Mouse (Mus musculus): ENCODE measurements around the gene Rap1gds1.

The Rap1gds1 gene

DNA sequence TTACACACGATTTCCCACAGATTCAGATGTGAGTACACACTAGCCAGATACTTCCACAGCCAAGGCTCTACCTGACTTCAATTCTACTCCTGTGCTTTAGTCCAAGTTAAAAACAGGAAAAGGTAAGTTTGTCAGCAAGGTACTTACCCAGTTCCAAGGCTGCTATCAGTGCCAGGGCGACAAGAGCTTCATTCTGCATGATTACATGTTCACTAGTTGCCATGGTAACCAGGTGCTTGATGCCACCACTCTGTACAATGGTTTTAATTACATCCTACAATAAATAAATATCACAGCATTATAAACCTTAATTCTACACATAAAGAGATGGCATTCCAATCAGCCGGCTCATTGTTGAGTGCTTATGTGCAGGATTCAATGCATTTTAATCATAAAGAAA, 129.5 kb downstream of the Rap1gds1 start:
- DNase-seq (ENCODE audit: low read depth, low spot score), result no peak

DNA sequence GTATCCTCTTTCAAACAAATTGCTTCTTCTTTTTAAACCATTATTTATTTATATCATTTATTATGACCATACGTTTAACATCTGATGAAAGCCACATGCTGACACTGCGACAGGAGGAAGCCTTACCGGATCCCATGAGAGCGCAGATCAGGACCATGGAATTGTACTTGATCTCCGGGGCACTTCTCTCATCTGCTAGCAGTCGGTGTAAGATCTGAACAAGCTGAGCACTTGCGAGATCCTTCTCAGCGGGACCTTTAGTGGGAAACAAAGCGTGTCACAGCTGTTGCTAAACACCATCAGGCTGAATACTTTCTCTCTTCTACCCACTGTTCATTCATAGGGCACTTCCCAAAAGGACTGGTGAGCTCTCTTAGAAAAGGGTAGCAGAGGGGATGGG, 133.4 kb downstream of the Rap1gds1 start:
- no peak for DNase-seq (ENCODE audit: low read depth, low spot score)

DNA sequence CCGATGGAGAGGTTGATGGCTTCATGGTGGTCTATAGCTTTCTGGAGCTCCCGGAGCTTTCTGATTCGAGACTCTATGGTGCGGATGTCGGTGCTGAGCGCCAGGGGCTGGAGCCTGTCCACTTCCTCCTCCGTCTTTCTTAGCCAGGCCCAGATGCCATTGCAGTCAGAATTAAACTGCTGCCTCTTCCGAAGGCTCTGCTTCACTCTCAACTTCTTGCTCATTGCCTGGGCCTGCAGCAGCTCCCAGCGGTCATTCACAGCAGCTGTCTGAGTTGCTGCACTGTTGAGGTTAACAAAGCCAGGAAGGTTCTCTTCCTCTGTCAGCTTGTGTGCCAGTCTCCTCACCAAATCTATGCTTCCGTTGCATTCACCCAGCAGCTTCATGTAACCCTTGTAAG, 137.8 kb downstream of the Rap1gds1 start:
- no peak for DNase-seq (ENCODE audit: low read depth, low spot score)

DNA sequence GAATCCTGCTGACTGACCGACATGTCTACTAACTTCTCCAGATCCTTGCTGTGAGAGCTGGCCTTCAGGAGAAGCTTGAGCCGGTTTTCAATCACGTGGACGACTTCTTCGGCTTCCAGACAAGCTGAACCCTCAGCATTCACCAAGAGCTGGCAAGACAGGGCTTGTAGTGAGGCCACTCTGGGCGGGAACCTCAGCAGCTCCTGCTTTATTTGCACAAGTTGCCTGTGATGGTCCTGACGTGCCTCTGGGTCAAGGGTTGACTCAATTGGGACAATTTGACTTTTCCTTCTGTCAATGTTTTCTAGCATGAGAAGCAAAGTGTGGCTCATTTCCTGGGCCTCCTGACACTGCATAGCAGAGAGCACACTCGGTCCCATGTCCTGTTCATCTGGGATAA, 138.2 kb downstream of the Rap1gds1 start:
- no peak for DNase-seq (ENCODE audit: low read depth, low spot score)

DNA sequence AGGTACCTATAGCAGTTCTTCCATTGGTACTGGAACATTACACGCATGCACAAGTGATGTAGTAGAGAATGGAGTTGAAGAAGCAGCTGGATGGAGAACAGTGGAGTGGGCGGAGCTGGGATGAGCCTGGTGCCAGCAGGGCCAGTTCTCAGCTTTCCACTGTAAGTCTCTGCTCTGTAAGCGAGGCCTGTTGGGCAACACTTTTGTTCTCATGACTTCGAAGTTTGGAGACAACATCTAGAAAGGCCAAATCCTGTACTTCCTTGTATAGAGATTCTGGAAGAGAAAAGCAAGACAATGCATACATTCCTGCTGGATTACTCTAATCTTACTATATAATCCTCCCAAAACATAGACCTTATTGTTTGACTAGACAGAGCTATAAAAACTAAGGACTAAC, 147.6 kb downstream of the Rap1gds1 start:
- DNase-seq (ENCODE audit: low read depth, low spot score), result no peak

DNA sequence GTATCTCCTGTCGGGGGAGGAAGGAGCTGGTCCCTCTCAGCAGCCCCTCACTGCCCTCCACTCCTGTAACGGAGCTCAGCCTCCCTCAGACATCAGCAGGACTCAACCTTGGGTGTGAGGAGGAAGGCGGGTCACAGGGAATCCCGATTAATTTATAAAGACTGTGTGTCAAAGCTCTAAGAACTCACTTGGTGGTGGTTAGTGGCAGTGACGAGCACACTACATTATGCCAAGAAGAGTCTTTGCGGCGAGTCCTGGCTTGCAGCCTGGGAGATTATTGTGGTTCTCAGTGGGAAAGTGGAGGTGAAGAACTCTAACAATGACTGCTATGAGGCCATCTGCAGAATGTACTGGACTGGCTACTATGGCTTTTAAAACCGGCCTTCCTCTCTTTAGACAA, 148.8 kb downstream of the Rap1gds1 start:
- DNase-seq (ENCODE audit: low read depth, low spot score), result no peak

DNA sequence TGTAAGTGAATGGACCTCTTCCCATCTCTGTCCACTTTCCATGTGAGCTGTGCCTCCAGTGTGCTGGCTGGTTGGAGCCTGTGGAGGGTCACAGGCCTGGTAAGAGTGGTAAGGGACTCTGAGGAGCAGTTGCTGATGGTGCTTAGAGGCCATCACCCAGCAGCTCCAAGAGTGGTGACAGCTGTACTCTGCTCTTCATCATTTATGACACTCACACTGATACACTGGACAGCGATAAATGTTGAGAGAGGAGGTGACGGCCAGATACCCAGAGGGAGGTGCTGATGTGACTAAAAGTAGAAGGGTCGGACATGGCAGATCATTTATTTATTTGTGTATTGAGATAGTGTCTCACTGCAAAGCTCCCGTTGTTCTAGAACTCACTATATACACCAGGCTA, 156.8 kb downstream of the Rap1gds1 start:
- no peak for DNase-seq (ENCODE audit: low read depth, low spot score)

DNA sequence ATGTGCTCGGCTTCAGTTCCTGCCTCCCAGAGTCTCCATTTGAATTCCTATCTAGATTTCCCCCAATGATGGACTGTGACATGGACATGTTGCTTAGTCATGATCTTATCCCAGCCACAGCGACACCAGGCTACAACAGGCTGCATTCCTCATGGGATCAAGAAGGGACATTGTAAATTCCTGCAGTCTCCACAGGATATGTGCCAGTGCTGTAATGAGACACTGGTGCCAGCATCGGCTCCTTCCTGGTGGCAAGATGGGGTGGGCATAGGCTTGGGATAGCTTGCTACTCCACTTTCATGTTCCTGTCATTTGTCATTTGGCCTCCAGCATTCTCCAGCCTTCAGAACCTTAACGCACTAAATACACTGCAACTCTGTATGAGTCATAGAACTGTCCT, 158.0 kb downstream of the Rap1gds1 start:
- peak; percentile 53 for DNase-seq (ENCODE audit: low read depth, low spot score)

DNA sequence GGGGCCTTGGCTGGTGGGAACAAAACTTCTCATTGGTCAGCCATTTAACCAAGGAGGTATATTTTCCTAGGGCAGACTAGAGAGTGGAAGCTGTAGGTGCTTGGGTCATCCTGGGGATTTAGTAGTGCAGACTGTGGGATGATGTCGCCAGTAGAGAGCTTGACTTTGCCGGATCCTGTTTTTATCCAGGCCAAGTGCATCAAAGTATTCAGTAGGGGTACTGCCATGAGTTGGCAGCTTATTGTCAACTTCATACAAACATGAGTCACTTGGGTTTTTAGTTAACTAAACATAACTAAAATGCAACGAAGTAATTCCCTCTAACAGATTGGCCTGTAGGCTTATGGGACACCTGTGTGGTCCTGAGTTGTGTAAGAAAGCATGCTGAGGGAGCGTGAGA, 158.4 kb downstream of the Rap1gds1 start:
- DNase-seq (ENCODE audit: low read depth, low spot score), result no peak

DNA sequence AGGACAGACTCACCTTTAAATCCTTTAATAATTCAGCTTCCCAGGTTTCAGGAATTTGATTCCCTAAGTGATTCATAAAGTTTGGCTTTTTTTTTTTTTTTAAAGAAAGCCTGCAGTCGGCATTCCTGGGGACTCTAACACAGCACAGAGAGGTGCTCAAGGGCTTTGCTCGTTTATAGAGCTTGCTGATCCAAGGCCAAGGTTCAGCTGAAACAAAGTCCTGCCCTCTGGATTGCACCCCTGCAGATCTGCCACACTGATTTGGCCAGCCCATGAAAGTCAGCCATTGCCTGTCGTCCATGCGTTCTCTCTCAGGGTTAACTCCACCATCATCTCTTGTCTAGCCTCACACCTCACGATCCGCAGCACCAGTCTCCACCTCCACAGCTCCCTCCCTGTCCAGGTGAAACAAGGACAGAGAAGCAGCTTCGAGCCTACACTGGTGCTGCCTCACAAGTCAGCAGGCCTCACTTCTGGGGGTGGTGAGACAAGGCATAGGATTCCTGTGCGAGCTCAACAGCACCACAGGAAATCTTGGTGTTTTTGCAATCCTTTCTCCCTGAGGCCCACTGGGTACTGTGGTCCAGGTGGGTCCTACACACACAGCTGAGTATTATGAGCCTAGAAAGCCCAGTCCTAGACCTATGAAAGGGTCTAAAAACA, 160.2 kb downstream of the Rap1gds1 start:
- DNase-seq (ENCODE audit: low read depth, low spot score), result no peak

DNA sequence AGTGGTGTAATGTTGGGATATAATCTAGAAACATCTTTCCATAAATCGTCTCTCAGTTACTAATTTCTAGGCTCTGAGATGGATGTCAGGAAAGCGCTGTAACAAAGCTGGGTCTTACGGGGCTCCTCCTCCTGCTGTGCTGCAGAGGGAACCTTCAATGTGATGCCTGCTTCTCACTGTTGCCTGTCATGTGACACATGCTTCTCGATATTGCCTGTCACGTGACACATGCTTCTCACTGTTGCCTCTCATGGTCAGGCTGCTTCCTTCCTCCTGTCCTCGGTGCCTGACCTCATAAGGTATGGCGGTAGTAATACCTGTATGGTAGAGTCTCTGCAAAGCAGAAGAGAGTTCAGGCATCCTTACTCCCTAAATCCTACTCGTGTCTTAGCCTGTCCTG, 162.5 kb downstream of the Rap1gds1 start:
- DNase-seq (ENCODE audit: low read depth, low spot score), result no peak

DNA sequence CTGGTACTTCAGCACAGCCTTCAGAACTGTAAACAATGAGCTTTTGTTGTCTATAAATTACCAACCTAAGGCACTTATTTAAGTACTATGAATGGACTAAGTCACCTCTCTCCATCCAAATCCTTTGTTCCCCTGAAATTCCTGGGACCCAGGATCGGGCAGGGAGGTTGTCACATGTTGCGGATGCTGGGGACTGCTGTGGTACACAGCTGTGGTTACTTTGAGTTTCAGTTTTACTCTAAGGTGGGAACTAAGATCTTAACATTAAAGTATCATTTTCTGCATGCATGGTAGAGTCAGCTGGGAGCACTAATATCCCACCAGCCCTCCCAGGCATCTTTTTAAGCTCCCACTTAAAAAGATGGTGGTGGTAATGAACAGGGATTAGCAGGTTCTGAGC, 165.7 kb downstream of the Rap1gds1 start:
- DNase-seq (ENCODE audit: low read depth, low spot score), result no peak

DNA sequence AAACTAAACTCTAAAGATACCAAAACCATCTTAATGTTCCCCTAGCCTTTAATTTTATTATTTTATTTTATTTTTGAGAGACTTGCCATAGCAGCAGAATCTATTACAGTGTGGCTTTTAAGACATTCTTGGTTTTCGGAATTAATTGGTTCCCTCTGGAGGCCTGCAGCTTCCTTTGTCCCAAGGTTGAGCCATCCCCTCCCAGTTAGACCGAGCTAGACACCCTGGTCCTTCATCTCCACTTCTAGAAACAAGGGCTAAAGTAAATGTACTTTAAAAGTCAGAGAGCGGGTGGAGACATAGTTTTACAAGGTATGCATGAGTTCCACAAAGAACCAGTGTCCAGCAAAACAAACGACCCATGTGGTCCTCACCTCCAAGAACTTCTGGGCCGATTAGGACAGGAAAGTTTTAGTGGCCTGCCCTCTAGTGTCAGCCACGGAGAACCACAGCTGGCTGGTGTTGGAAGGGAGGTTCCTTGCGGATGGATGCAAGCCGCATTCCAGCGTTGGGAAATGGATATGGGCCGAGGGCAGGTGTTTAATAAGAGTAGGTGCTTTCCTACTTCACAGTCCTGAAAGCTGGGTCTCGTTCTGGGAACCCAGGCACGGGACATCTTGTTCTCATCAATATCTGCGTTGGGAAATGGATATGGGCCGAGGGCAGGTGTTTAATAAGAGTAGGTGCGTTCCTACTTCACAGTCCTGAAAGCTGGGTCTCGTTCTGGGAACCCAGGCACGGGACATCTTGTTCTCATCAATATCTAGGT, 168.7 kb downstream of the Rap1gds1 start:
- DNase-seq (ENCODE audit: low read depth, low spot score), result peak; percentile 92

DNA sequence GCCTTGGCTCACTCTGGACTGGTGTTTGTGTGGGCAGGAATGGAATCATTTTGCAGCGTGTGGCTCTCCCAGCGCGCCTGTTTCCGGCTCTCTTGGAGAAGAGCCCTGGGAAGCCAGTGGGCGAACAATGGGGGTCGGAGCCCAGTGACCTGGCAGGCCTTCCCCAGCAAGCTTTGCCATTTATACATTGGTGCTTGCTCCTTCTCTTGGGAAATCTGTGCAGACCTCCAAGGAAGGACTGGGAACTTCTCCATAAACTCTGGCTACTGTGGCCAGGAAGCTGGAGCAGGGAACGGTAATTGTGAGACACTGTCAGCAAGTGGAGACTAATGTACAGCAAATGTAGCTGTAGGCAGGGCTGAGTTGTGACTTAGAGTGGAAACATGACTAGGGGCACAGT, 169.3 kb downstream of the Rap1gds1 start:
- peak; percentile 68 for DNase-seq (ENCODE audit: low read depth, low spot score)

DNA sequence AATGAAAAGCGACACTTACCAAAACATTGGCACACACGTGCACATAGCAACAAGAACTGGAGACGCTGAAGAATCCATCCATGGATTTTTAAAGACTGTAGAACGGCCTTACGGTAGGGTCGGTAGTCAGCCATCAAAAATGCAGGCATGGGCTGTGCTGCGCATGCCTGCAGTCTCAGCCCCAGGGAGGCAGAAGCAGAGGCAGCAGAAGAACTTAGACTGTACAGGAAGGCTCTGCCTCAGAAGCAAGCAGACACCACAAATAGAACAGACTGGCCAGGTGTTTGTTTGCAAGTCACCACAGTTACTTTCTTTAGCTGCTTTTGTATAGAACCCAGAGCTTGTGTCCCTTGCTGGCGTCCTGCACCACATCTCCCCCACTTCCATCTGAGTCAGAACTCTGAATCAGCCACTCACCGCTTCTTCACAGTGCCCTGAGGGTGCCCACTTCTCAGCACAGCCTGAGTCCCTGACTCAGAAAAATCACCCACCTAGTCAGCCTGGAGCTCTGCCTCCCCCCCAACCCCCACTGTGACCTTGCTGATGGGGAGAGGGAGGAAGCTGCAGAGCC, 174.3 kb downstream of the Rap1gds1 start:
- peak; percentile 82 for DNase-seq (ENCODE audit: low read depth, low spot score)

DNA sequence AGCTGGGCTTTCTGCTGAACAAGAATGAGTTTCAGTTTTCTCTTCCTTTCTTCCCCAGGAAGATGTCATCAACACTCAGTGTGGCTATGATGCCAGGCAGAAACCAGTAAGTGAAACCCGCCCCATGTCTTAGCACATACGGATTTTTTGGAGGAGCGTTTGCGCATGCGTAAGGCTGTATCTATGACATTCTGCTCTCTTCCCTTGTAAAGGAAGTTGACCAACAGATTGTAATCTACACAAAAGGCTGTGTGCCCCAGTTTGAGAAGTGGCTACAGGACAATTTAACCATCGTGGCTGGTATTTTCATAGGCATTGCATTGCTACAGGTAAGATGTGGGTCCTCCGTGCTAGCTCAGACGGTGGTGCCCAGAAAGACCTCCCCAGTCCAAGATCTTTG, 176.9 kb downstream of the Rap1gds1 start:
- DNase-seq (ENCODE audit: low read depth, low spot score), result no peak

DNA sequence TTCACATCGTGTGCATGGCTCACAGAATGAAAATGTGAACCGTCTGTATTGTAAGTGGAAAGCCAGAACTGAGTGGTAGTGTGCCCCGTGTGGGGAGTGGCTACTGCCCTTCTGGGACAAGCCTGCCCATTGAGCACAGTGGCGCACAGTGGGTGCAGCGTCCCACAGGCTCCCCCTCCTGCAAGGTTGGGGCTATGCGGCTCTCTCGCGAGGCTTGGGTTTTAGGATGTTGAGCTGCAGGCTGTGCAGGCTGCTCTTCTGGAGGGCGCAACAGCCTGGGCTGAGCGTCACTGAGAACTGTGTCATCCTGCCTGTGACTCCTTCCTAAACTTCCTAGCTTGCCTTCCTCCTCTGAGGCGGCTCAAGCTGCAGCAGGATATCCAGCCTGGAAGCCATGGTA, 177.5 kb downstream of the Rap1gds1 start:
- no peak for DNase-seq (ENCODE audit: low read depth, low spot score)

DNA sequence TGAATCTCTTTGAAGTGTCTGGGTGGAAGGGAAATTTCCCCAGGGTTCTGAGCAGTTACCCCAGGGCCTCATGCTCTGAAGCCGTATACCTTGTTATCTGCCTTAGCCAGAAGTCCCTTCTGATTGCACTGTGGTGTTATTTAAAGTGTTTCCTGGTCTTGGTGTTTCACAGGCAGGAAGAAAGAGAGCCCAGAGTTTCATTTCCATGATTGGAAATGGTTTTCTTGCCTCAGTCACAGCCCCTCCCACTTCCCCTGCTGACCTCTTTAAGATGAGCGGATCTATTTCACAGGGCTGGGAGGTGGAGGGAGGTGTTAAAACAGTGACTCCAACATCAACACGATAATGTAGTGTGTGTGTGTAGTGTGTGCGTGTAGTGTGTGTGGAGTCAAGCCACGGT, 181.5 kb downstream of the Rap1gds1 start:
- DNase-seq (ENCODE audit: low read depth, low spot score), result no peak

DNA sequence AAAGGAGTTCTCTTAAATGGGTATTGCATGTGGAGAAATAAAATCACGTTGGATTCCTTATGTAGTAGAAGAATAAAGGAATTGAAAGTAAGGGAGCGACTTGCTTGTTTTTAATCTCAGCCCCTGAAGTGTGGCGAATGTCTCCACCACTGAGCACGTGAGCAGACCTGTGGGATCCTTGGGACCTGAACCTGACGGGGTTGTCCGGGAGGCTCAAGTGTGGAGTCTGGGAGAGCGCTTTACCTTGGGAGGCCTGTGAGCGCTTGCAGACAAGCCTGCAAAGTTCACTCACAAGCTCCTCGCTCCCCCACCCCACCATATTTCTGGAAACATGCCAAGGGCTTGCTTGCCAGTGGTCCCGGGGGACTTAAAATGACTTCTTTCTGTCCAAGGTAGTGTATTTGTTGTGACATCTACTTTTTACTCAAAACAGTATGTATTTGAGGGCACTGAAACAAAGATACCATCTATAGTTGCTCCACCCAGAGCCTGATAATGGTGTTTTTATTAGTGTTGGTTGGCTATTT, 185.2 kb downstream of the Rap1gds1 start:
- DNase-seq (ENCODE audit: low read depth, low spot score), result no peak

DNA sequence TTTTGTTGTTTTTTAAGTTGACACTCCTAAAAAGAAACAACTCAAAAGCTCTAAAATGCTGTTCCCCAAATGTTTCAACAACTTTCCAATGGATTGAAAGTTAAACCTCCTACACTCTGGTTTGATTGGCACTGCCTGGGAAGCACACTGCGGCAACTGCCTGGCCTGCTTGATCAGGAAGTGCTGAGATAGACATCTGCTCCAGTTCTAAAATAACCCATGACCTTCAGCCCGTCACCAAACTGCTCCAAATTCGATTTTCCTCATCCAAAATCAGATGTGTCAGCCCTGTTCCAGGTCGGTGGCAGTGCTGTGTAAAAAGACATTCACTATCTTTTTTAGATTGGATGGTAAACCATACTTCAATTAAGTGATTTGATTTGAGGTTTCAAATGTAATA, 185.8 kb downstream of the Rap1gds1 start:
- no peak for DNase-seq (ENCODE audit: low read depth, low spot score)

DNA sequence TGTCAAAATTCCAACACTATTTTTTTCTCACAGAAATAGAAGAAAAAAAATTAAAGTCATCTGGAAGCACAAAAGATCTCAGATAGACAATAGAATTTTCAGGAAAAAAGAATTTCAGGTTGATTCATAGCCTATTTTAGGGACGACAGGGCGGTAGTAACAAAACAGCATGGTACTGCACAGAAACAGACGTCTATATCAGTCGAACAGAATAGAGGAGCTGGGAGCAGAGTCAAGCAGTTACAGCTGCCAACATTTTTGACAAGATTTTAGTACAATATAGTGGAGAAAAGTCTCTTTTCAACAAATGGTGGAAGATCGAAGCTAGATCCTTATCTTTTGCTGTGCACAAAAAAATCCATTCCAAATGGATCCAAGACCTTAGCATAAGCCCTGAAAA, 188.9 kb downstream of the Rap1gds1 start:
- DNase-seq (ENCODE audit: low read depth, low spot score), result no peak

DNA sequence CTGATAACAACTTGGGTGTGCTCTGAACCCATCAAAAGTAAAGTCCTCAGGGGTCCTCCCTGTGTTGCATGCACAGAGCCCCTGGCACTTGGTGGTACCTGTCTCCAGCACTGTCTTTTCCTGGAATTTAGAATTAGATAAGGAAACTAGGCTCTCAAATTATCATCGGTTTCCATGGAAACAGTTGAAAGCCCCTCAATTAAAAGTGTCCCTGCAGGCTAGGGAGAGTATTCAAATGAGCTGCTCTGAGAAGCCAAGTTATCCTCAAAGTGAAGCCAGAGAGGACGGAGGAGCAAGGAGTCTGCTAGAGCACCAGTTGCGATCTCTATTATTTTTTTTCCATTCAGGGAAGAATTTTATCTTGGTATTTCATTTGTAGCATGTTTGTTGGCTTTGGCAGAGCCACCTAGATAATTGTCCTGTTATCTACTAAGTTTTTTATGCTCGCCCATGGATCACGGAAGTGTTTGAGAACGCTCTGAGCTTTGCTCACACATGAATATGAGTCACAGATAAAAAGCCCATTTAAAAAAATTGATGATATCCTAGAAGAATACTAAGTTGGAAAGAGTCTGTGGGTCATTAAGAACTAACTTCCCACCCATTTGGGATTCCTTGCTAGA, 193.2 kb downstream of the Rap1gds1 start:
- DNase-seq (ENCODE audit: low read depth, low spot score), result no peak

All from 3T3-L1 (cell line).